In genomic region chr2:6403375-6403774, GRCm38 (mm10) we compare ENCODE assay signal across 8 mouse cellular contexts.
DNase-seq lines count a peak whose midpoint lies in the region; ATAC-seq and TF ChIP-seq lines count a peak whose summit lies in the region.

No protein-coding gene starts in this region.

- H3K4me1 ChIP-seq in E14TG2a.4 (replicated peaks; ENCODE audit: low read depth, low read length): peaks cover 49% of the 10 kb centered on the region
- peaks cover 23% of the 10 kb centered on the region for H3K4me1 ChIP-seq in liver, embryonic 15.5 days (replicated peaks)
- no peaks in the 10 kb centered on the region for H3K4me1 ChIP-seq in thymus, adult 2 months (replicated peaks; ENCODE audit: control insufficient read depth, insufficient read depth, low read length)

- H3K4me3 ChIP-seq in E14TG2a.4 (replicated peaks; ENCODE audit: low read length): peak overlapping the region; percentile 66
- H3K4me3 ChIP-seq in liver, embryonic 15.5 days (replicated peaks): no peak overlapping the region
- no peak overlapping the region for H3K4me3 ChIP-seq in thymus, adult 2 months (ENCODE audit: control insufficient read depth, insufficient read depth, low read length)

- peak; percentile 54 for ATAC-seq in liver, embryonic 15.5 days (ENCODE audit: insufficient read depth)

- DNase-seq in embryo, embryonic 10 days (ENCODE audit: low spot score): peak; percentile 80
- peak; percentile 18 for DNase-seq in hindlimb bud, embryonic 11.5 days (ENCODE audit: extremely low spot score, low read depth, low spot score)
- DNase-seq in urinary bladder, postnatal 14 days (ENCODE audit: low spot score): no peak
- DNase-seq in gastrocnemius, adult 8-10 months (ENCODE audit: low spot score in 2 of 2): no peak
- no peak for DNase-seq in thymus, adult 2 months
- DNase-seq in B cell, adult 2 months: no peak

- no peaks in the 10 kb centered on the region for H3K9me3 ChIP-seq in E14TG2a.4 (ENCODE audit: low read length)
- H3K9me3 ChIP-seq in liver, embryonic 15.5 days (replicated peaks): no peaks in the 10 kb centered on the region

- peak; percentile 19 for TF ChIP-seq CTCF in E14TG2a.4 (conservative IDR thresholded peaks at IDR 0.05; ENCODE audit: low read length)
- no peak for TF ChIP-seq CTCF in thymus, adult 2 months (IDR thresholded peaks at IDR 0.05; ENCODE audit: borderline replicate concordance, control insufficient read depth, extremely low read depth, insufficient read depth, low read length, poor library complexity)

- no peaks in the 10 kb centered on the region for H3K27me3 ChIP-seq in E14TG2a.4 (ENCODE audit: insufficient read depth, low read length)
- no peaks in the 10 kb centered on the region for H3K27me3 ChIP-seq in liver, embryonic 15.5 days
- H3K27me3 ChIP-seq in thymus, adult 2 months (ENCODE audit: control insufficient read depth, insufficient read depth, low read length): no peaks in the 10 kb centered on the region

- no peak overlapping the region for H3K9ac ChIP-seq in liver, embryonic 15.5 days

- 35% methylated on average over 11 of the region's 11 CpGs for WGBS in liver, embryonic 15.5 days (ENCODE audit: insufficient replicate concordance)
- 93% methylated on average over 11 of the region's 11 CpGs for WGBS in thymus, adult 2 months

- no peaks in the 10 kb centered on the region for H3K36me3 ChIP-seq in E14TG2a.4 (ENCODE audit: insufficient read depth, low read length)
- H3K36me3 ChIP-seq in liver, embryonic 15.5 days (replicated peaks): no peaks in the 10 kb centered on the region
- no peaks in the 10 kb centered on the region for H3K36me3 ChIP-seq in thymus, adult 2 months (ENCODE audit: control insufficient read depth, insufficient read depth, low read length)

- TF ChIP-seq POLR2A in thymus, adult 2 months (IDR thresholded peaks at IDR 0.05; ENCODE audit: control insufficient read depth, extremely low read depth, insufficient read depth, low read length, poor library complexity): no peak

- H3K4me2 ChIP-seq in liver, embryonic 15.5 days: no peak overlapping the region

- no peak overlapping the region for H3K27ac ChIP-seq in liver, embryonic 15.5 days (replicated peaks)
- no peak overlapping the region for H3K27ac ChIP-seq in thymus, adult 2 months (ENCODE audit: control insufficient read depth, insufficient read depth, low read length)

Comparison
In these comparisons a context has a peak if more than half of its experiments do, and no peak if none do; other contexts are left out.
1. DNase-seq: peak in embryo, embryonic 10 days (single experiment) and hindlimb bud, embryonic 11.5 days (single experiment); none in urinary bladder, postnatal 14 days (single experiment), gastrocnemius, adult 8-10 months (0 of 2), thymus, adult 2 months (single experiment) and B cell, adult 2 months (0 of 2).